Mouse (Mus musculus) embryonic fibroblast, embryonic 13.5 days (primary cell): ENCODE measurements at regions not wholly inside any gene's neighbourhood (a gene's known extent, or its start where the extent isn't known, plus 50 kb on each side); places are given as distances from the start of the nearest gene placed in this dataset.

Experiments used
- CTCF ChIP-seq: IDR thresholded peaks from 2 replicates; pipeline ENCODE4 v1.5.1; 2011; ENCODE audit warnings: mild to moderate bottlenecking, control low read depth, low read length, moderate library complexity, borderline replicate concordance; ENCODE audit not compliant: insufficient read depth
- POLR2A ChIP-seq: IDR thresholded peaks from 2 replicates; pipeline ENCODE4 v1.6.1; 2011; ENCODE audit warnings: low read depth, mild to moderate bottlenecking, control low read depth, low read length, moderate library complexity

DNA sequence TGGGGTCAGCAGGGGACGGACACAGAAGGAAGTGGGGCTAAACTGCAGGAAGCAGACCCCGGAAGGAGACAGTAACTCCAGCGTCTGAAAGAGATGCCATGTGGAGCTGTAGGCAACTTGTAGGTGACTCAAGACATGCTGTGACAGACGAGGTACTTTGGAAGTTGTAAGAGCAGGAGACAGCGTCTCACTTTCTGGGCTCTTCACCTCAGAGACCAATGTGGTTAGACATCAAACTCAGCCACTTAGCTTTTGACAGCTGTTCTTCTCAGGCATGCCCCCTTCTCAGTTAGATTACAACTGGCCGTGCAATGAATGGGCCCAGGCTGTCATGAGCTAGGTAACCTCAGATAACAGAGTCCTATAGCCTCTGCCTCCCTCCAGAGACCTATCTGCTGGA lies 159.3 kb upstream of the Id2 start:
- TF ChIP-seq CTCF = no peak
- no peak for TF ChIP-seq POLR2A
